Mouse (Mus musculus) megakaryocyte, embryonic 14.5 days (primary cell): ENCODE data around the gene Rrp36.

Experiments used
- FLI1 ChIP-seq: IDR thresholded peaks from 2 replicates; pipeline ENCODE4 v1.6.1; 2012; ENCODE audit warnings: low read length, inconsistent platforms, mixed read lengths
- GATA1 ChIP-seq: IDR thresholded peaks from 3 replicates; pipeline ENCODE4 v1.6.1; 2012; ENCODE audit warnings: mixed read lengths, low read length, inconsistent platforms, borderline replicate concordance

DNA sequence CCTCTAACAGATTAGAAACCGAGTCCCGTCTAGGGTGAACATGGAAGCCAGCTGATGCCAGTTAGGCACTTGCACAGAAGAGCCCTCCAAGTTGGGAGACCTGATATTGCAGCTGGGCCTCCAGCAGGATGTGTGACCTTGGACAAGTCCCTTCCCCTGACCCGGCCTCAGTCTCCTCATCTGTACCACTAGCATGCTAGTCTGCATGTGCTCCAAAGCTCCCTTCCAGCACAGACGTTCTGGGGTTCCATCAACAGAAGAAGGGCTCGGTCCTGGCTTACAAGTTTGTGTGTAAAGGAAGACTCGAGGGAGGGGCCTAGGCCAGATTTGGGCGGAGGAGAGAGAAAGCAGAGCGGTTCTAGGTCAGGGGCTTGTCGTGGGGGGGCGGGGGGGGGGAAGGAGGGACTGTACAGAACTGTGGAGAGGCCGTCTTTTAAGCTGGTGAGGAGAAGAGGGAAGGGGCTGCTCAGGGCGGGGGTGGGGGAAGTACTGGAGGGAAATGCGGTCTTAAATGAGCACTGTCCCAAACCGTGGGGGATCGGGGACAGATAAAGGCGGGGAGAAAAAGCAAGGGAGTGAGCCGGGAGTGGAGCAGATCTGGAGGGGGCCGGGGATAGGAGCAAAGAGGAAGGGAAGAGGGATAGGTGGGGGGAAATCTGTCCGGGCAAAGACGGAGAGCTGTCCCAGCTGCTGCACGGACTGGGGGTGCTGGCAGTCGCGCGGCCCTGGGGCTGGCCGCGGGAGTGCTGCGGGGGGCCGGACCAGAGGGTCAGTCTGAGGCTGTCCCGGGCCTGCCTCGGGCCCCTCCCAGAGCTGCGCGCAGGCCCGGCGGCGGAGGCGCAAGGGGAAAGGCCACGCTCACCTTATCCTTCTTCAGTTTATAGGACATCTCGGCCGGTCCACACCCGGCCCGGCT is 30.1 kb upstream of the Rrp36 start:
- TF ChIP-seq GATA1 = no peak
- TF ChIP-seq FLI1 = no peak
